Mouse (Mus musculus): ENCODE results near the gene Dop1b. TPM values are rescaled to one million over a fixed set of nuclear protein-coding genes. Genes with fewer than 3 reads are reported as not detected.
"Not testable (repeated sequence)": the region's sequence is repeated elsewhere in the genome, so short reads cannot be mapped to it uniquely, and the experiment has no call there.

The Dop1b gene
- polyA plus RNA-seq, 1 experiment from 2014 or later = 11.2 TPM

DNA sequence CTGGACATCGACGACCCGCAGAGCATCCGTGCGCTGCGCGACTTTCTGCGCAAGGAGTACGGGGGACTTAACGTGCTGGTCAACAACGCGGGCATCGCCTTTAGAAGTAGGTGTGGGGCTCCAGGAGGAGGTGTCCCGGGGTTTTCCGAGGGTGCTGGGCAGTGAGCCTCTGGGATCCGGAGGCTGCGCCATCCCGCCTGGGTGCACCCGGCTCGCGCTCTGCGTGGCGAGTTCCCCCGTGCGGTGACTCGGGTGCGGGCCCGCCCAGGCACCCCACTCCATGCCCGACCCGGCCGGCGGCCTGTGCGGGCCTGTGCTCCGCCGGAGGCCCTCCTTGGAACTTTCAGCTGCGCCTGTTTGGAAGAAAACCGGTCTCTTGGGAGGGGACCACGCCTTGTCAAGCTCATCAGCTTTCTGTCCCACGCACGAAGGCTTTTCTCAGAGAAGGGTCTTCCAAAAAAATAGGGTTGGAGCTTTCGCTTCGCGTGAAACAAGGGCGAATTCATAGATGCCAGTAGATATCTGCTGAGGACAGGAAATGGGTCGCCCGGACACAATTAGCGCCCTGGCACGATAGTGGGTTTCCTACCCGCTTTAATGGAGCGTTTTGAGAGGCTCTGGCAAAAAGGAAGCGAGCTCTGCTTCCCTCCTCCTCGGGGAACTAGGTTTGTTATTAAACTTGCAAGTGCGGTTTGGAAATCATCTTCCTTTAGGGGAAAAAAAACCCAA lies 28.0 kb upstream of the Dop1b start:
- Histone ChIP-seq H3K27ac (no peak overlapping the region), H3K4me3 (replicated peaks) (peak overlapping the region; percentile 53), H3K9ac (replicated peaks) (peak overlapping the region; percentile 59), H3K9me3 (peaks cover 4% of the 10 kb centered on the region; the same call in 1 of the 2 replicates), H3K4me1 (replicated peaks) (peaks cover 24% of the 10 kb centered on the region), H3K4me2 (peak overlapping the region; percentile 96), H3K36me3 (no peaks in the 10 kb centered on the region), H3K27me3 (peaks cover 62% of the 10 kb centered on the region)
- no peak for ATAC-seq (ENCODE audit: insufficient number of reproducible peaks, insufficient read depth, low FRiP score, low TSS enrichment, low read depth)
- under 1% methylated on average over 53 of the region's 53 CpGs for WGBS

DNA sequence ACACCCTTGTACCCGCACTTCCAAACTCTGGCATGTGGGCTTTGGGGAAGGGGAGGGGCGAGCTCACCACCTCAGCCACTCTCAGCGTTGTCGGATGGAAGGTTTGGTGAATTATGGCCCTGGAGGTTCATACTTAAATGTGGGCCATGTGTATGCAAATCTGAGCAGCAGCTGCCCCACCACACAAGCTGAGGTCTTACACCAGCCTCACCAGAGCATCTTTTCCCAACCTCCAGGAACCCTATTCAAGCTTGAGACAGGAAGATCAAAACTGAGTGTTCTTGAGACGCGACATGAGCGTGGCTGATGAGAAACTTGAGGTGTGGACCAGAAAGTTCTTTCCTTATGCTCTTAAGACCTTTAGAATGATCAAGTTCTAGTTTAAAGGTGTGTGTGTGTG lies 27.3 kb upstream of the Dop1b start:
- 30% methylated on average over 7 of the region's 7 CpGs for WGBS
- Histone ChIP-seq H3K9ac (replicated peaks) (no peak overlapping the region), H3K9me3 (peaks cover 4% of the 10 kb centered on the region; the same call in 1 of the 2 replicates), H3K27ac (no peak overlapping the region), H3K4me2 (peak overlapping the region; percentile 96), H3K4me3 (replicated peaks) (peak overlapping the region; percentile 53; the same call in 1 of the 2 replicates), H3K36me3 (no peaks in the 10 kb centered on the region), H3K27me3 (peaks cover 59% of the 10 kb centered on the region), H3K4me1 (replicated peaks) (peaks cover 24% of the 10 kb centered on the region)
- no peak for ATAC-seq (ENCODE audit: insufficient number of reproducible peaks, insufficient read depth, low FRiP score, low TSS enrichment, low read depth)

DNA sequence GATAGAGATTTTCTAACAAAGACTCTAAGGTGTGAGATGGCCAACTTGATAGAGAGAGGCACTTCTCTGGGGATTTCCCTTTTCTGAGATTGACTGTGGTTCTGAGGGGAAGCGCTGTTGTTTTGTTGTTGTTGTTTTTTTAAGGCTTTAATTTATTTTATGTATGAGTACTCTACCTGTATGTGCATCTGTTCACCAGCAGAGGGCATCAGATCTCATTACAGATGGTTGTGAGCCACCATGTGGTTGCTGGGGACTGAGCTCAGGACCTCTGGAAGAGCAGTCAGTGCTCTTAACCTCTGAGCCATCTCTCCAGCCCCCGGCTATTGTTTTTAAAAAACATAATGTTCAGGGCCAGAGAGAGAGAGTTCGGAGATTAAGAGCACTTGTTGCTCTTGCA lies 25.9 kb upstream of the Dop1b start:
- H3K4me3 ChIP-seq (replicated peaks); H3K9ac ChIP-seq (replicated peaks); ATAC-seq (ENCODE audit: insufficient number of reproducible peaks, insufficient read depth, low FRiP score, low TSS enrichment, low read depth); H3K36me3 ChIP-seq; H3K27ac ChIP-seq; H3K4me2 ChIP-seq; H3K9me3 ChIP-seq: not testable (repeated sequence)
- Histone ChIP-seq H3K27me3 (peaks cover 50% of the 10 kb centered on the region), H3K4me1 (replicated peaks) (peaks cover 24% of the 10 kb centered on the region)
- WGBS = 90% methylated on average over 3 of the region's 3 CpGs

DNA sequence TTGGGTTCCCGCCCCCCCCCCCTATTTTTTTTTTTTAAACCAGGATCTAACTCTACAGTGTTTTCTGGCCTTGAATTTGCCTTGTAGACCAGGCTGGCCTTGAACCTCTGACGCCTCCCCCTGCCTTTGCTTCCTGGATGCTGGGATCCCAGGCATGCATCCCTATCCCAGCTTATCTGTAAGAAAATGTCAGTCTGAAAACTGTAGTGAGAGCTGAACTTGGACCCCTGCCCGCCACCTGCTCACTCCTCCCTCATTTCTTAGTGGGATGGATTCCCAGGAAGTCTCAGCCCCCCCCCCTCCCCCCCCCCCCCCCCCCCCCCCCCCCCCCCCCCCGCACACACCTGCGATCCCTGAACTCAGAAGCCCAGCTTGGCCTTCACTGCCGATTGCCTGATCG lies 25.3 kb upstream of the Dop1b start:
- Histone ChIP-seq H3K4me2 (no peak overlapping the region), H3K9me3 (peaks cover 4% of the 10 kb centered on the region; the same call in 1 of the 2 replicates), H3K27me3 (peaks cover 44% of the 10 kb centered on the region), H3K4me1 (replicated peaks) (peaks cover 29% of the 10 kb centered on the region), H3K9ac (replicated peaks) (no peak overlapping the region), H3K36me3 (no peaks in the 10 kb centered on the region), H3K4me3 (replicated peaks) (no peak overlapping the region), H3K27ac (no peak overlapping the region)
- no peak for ATAC-seq (ENCODE audit: insufficient number of reproducible peaks, insufficient read depth, low FRiP score, low TSS enrichment, low read depth)
- WGBS = 86% methylated on average over 4 of the region's 7 CpGs

DNA sequence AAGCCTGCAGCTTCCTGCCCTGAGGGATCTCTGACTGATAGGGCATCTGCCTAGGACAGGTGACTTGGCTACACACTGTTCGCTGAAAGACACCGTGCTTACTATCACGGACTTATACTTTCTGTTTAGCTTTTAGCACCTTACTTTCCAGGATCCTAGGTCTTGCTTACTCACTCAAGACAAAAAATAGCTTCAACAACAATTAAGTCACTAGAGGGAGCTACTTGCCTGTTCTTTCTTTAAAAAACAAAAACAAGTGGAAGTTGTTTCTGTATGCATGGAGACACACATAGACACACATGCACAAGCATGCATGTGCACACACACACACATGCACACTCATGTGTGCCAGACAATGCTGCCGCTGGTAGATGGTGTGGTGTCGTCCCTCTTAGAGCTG lies 24.8 kb upstream of the Dop1b start:
- Histone ChIP-seq H3K4me1 (replicated peaks) (peaks cover 30% of the 10 kb centered on the region), H3K36me3 (no peaks in the 10 kb centered on the region), H3K27me3 (peaks cover 39% of the 10 kb centered on the region), H3K27ac (no peak overlapping the region), H3K4me2 (peak overlapping the region; percentile 25; the same call in 1 of the 2 replicates), H3K9me3 (peaks cover 4% of the 10 kb centered on the region; the same call in 1 of the 2 replicates), H3K9ac (replicated peaks) (no peak overlapping the region), H3K4me3 (replicated peaks) (no peak overlapping the region)
- WGBS = 46% methylated on average over 5 of the region's 5 CpGs
- ATAC-seq (ENCODE audit: insufficient number of reproducible peaks, insufficient read depth, low FRiP score, low TSS enrichment, low read depth) = no peak

DNA sequence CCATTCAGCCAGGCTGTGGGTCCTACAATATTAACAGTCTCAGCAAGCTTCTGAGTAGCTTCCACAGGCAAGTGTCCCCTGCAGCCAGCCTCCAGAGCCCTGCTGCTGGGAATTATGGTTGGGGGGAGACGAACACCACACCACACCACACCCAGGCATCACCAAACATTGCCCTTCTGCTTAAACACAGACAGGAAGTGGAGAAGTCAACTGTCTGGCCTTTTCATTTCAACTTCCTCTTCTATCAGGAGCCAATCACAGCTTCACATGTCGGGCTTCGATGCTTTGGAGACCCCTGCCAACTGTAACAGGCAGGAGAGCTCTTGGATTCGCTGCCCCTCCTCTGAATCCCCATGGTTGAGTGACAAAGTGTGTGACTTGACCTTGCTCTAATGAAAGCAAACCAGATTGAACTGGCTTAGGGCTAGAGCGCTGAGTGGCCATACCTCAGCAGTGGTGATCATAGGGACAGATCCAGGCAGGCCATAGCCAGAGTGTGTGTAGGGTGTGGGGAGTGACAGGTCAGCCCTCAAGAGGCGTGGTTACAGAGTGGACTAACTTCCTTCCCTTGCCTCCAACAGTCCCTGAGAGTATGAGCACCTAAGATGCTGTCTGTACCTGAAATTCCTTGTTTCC lies 20.4 kb upstream of the Dop1b start:
- Histone ChIP-seq H3K27ac (no peak overlapping the region), H3K4me3 (replicated peaks) (no peak overlapping the region), H3K27me3 (0 out of 2 replicates have a peak, but pooled peaks cover 6% of the 10 kb centered on the region), H3K4me1 (replicated peaks) (peaks cover 19% of the 10 kb centered on the region), H3K4me2 (no peak overlapping the region), H3K36me3 (no peaks in the 10 kb centered on the region), H3K9me3 (no peaks in the 10 kb centered on the region), H3K9ac (replicated peaks) (no peak overlapping the region)
- 74% methylated on average over 6 of the region's 6 CpGs for WGBS
- no peak for ATAC-seq (ENCODE audit: insufficient number of reproducible peaks, insufficient read depth, low FRiP score, low TSS enrichment, low read depth)

DNA sequence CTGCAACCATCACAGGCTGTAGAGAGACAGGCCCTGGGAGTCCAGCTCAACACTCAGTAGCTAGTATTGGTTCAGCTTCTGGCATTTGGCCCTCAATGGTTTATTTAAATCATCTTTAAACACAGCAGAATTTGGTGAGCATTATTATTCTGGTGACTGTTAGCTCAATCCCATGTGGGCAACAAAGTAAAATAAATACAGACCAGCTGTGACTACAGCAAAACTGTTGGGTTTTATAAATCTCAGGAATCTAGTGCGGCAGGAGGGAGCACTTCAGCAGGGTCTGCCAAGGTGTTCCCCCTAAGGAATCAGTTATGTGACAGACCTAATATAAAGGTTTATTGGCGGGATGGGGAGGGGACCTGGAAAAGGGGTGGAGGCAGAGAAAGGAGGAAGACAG lies 19.0 kb upstream of the Dop1b start:
- Histone ChIP-seq H3K4me1 (replicated peaks) (peaks cover 19% of the 10 kb centered on the region), H3K9ac (replicated peaks) (no peak overlapping the region), H3K27me3 (peaks cover 10% of the 10 kb centered on the region; the same call in 1 of the 2 replicates), H3K9me3 (no peaks in the 10 kb centered on the region), H3K4me3 (replicated peaks) (no peak overlapping the region), H3K36me3 (no peaks in the 10 kb centered on the region), H3K27ac (no peak overlapping the region; the same call in 1 of the 2 replicates), H3K4me2 (no peak overlapping the region)
- no peak for ATAC-seq (ENCODE audit: insufficient number of reproducible peaks, insufficient read depth, low FRiP score, low TSS enrichment, low read depth)
- WGBS = 31% methylated on average over 2 of the region's 2 CpGs

DNA sequence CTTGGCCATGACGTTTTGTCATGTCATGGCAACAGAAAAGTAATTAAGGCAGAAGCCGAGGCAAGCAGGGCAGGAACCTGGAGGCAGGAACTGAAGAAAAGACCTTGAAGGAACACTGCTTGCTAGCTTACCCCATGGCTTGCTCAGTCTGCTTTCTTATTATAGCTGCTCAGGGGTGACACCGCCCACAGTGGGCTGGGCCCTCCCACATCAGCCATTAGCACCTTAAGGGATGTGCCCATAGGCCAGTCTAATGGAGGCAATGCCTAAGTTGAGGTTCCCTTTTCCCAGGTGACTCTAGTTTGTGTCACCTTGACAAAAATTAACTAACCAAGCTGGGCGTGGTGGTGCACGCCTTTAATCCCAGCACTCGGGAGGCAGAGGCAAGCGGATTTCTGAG lies 4.6 kb upstream of the Dop1b start:
- Histone ChIP-seq H3K4me2 (no peak overlapping the region), H3K9me3 (no peaks in the 10 kb centered on the region), H3K27ac (no peak overlapping the region), H3K4me3 (replicated peaks) (no peak overlapping the region), H3K27me3 (peaks cover 18% of the 10 kb centered on the region), H3K4me1 (replicated peaks) (no peaks in the 10 kb centered on the region), H3K9ac (replicated peaks) (no peak overlapping the region), H3K36me3 (no peaks in the 10 kb centered on the region)
- WGBS = 84% methylated on average over 7 of the region's 7 CpGs
- ATAC-seq (ENCODE audit: insufficient number of reproducible peaks, insufficient read depth, low FRiP score, low TSS enrichment, low read depth) = no peak

DNA sequence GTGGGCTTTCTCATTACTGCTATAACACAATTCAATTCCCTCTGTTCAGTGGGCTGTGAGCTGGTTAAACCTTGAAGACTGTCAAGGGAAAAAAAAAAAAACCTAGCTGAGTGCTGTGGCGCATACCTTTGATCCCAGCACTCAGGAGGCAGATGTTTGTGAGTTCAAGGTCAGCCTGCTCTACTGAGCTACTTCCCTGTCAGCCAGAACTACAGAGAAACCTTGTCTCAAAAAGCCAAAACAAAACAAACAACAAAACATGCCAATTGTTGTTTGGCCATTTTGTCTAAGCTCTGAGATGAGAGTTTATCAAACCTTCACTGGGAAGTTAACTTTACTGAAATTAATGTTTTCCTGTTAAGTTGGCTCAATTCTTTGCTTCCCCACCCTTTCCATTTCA lies 2.5 kb upstream of the Dop1b start:
- Histone ChIP-seq H3K9ac (replicated peaks) (no peak overlapping the region), H3K27ac (no peak overlapping the region), H3K9me3 (no peaks in the 10 kb centered on the region), H3K4me1 (replicated peaks) (peaks cover 9% of the 10 kb centered on the region), H3K4me3 (replicated peaks) (no peak overlapping the region), H3K27me3 (peaks cover 37% of the 10 kb centered on the region), H3K36me3 (no peaks in the 10 kb centered on the region), H3K4me2 (no peak overlapping the region)
- no peak for ATAC-seq (ENCODE audit: insufficient number of reproducible peaks, insufficient read depth, low FRiP score, low TSS enrichment, low read depth)
- WGBS = 67% methylated on average over 1 of the region's 1 CpGs

DNA sequence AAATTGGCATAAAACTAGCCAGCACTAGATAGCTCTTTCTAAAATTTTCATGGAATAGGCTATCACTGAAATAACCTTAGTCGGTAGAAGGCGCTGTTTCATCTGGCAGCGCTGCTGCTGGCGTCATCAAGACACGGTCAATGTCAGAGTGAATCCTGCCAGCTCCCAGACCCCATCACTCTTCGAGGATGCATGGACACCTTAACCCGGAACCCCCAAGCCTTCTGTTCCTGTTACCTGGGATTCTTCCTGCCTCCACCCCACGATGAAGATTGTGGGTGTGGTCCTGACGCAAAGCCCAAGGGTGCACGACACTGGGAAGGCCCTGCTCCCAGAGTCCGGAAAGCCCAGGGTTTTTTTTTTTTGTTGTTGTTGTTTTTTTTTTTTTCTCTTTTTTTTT lies 780 bp upstream of the Dop1b start:
- H3K36me3 ChIP-seq = no peaks in the 10 kb centered on the region
- ATAC-seq (ENCODE audit: insufficient number of reproducible peaks, insufficient read depth, low FRiP score, low TSS enrichment, low read depth) = peak; percentile 43
- whole genome bisulfite sequencing = under 1% methylated on average over 11 of the region's 11 CpGs
- peaks cover 9% of the 10 kb centered on the region for H3K4me1 ChIP-seq (replicated peaks)
- peak overlapping the region; percentile 78 for H3K4me3 ChIP-seq (replicated peaks)
- H3K4me2 ChIP-seq = peak overlapping the region; percentile 94
- no peak overlapping the region for H3K27ac ChIP-seq
- H3K9me3 ChIP-seq = no peaks in the 10 kb centered on the region
- no peak overlapping the region for H3K9ac ChIP-seq (replicated peaks)
- H3K27me3 ChIP-seq = peaks cover 42% of the 10 kb centered on the region

DNA sequence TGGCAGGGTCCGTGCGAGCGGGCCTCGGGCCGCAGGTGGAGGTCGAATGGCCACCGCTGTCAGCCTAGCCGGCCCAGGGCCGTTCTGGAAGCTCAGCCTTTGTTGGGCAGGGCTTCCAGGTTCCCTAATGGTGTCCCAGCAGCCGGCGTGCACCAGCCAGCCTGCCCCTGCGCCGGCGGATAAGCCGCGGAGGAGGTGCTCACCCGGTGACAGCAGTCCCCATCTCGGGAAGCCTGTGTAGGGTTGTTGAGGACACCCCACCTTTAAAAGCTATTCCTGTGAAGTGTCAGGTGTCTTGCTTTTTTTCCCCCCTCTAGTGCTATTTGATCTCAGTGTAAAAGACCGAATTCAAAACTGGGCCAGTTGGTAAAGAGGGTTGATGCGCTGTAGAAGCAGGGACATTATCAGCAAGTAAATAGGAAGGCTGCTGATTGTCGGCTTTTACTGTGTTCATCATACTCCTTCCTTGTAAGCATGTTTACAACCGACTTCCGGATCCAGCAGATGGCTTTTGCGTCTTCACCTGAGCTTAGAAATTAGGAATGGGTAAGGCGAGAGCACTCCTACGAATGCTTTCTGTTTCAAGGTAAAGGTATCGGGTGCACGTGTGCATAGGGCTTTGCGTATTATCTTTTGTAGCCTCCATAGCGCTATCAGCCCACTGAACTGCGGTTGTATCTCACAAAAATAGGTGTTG lies 633 bp downstream of the Dop1b start:
- peak overlapping the region; percentile 75 for H3K9ac ChIP-seq (replicated peaks)
- H3K27me3 ChIP-seq = peaks cover 31% of the 10 kb centered on the region
- no peak overlapping the region for H3K27ac ChIP-seq
- H3K4me1 ChIP-seq (replicated peaks) = peaks cover 12% of the 10 kb centered on the region
- no peak for ATAC-seq (ENCODE audit: insufficient number of reproducible peaks, insufficient read depth, low FRiP score, low TSS enrichment, low read depth)
- no peaks in the 10 kb centered on the region for H3K9me3 ChIP-seq
- WGBS = 12% methylated on average over 30 of the region's 31 CpGs
- no peaks in the 10 kb centered on the region for H3K36me3 ChIP-seq
- peak overlapping the region; percentile 78 for H3K4me3 ChIP-seq (replicated peaks)
- H3K4me2 ChIP-seq = peak overlapping the region; percentile 94
